Mouse (Mus musculus) brain, adult 10 weeks (tissue): ENCODE results near the gene Rnf121. TPM values are rescaled to one million over a fixed set of nuclear protein-coding genes. Genes with fewer than 3 reads are reported as not detected.

Source experiments
- polyA plus RNA-seq: library from polyadenylated mRNA; stranded (reverse); fragments of 350-450 nt; fragmentation: Illumina TruSeq; extraction: RNeasy Lipid Tissue Mini Kit (QIAGEN cat#74804); gene quantifications from one replicate; pipeline ENCODE4 v1.2.3, GENCODE M21; 2015; ENCODE audit warnings: low read depth, low replicate concordance

The Rnf121 gene
- polyA plus RNA-seq = 45.0 TPM

GRCm38 (mm10) chr7:102065046-102065891, at the start of gene Rnf121, which contains the start of the genes Xndc1 and Xntrpc:
Rnf121 (minus strand) TSS chr7:102065469.
Xndc1 (plus strand) TSS chr7:102065511.
Xntrpc (plus strand) TSS chr7:102065713.

GRCm38 (mm10) chr7:102109171-102109570, 43.9 kb upstream of the Rnf121 start, which contains the start of gene Art5:
Art5 (minus strand) TSS chr7:102109489.

GRCm38 (mm10) chr7:102101487-102101886, 36.2 kb upstream of the Rnf121 start, which contains the start of gene Art1:
Art1 (plus strand) TSS chr7:102101743.

GRCm38 (mm10) chr7:102082816-102083215, 17.5 kb upstream of the Rnf121 start, which contains the start of gene Trpc2:
Trpc2 (plus strand) TSS chr7:102083116.

DNA sequence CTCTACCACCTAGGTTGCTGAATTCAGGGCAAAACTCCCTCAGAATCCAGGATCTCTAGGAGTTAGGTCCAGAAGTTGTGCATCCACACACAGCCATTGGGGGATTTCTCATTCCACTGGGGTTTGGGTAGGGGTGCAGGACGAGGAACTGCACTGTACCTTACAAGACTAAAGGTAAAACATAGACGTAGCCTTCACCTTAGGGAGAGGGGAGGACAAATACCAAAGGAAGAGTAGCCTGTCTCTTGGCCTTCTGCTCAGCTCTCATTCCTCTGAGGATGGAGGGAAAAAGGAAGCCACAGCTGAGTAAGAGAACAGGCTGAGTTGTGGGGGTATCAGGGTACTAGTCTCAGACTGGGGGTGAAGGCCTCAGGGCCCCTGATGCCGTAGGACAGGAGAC, 46.7 kb downstream of the Rnf121 start, which contains the start of gene Il18bp:
Gene Il18bp, minus strand, starts transcription at position 101 of the 400 bp plus-strand sequence.

Other genes with a start within 250 kb of the Rnf121 start
- not detected for gene Phox2a, start 247.2 kb downstream of the Rnf121 start, polyA plus RNA-seq
- 20.5 TPM for gene Inppl1, start 227.2 kb downstream of the Rnf121 start, polyA plus RNA-seq
- gene Folr2, start 208.3 kb downstream of the Rnf121 start, polyA plus RNA-seq = 0.83 TPM
- 35.2 TPM for gene Anapc15, start 201.8 kb downstream of the Rnf121 start, polyA plus RNA-seq
- gene Folr1, start 194.7 kb downstream of the Rnf121 start, polyA plus RNA-seq = 15.2 TPM
- 170 TPM for gene Lamtor1, start 159.6 kb downstream of the Rnf121 start, polyA plus RNA-seq
- gene Tomt, start 159.1 kb downstream of the Rnf121 start, polyA plus RNA-seq = not detected
- 8.7 TPM for gene Lrrc51, start 131.6 kb downstream of the Rnf121 start, polyA plus RNA-seq
- gene Numa1, start 131.4 kb downstream of the Rnf121 start, polyA plus RNA-seq = 47.5 TPM
- 6.8 TPM for gene Il18bp, start 46.8 kb downstream of the Rnf121 start, polyA plus RNA-seq
- 21.7 TPM for gene Xndc1, start within 50 bp of the Rnf121 start, polyA plus RNA-seq
- 1.3 TPM for gene Xntrpc, start 244 bp upstream of the Rnf121 start, polyA plus RNA-seq
- 0.37 TPM for gene Trpc2, start 17.6 kb upstream of the Rnf121 start, polyA plus RNA-seq
- not detected for gene Art1, start 36.3 kb upstream of the Rnf121 start, polyA plus RNA-seq
- 0.40 TPM for gene Art5, start 44.0 kb upstream of the Rnf121 start, polyA plus RNA-seq
- not detected for gene Chrna10, start 51.4 kb upstream of the Rnf121 start, polyA plus RNA-seq
- 16.7 TPM for gene Nup98, start 144.7 kb upstream of the Rnf121 start, polyA plus RNA-seq
- gene Pgap2, start 144.7 kb upstream of the Rnf121 start, polyA plus RNA-seq = 30.4 TPM
- 49.4 TPM for gene Rhog, start 190.6 kb upstream of the Rnf121 start, polyA plus RNA-seq
- gene Stim1, start 202.3 kb upstream of the Rnf121 start, polyA plus RNA-seq = 58.6 TPM